Mouse (Mus musculus): ENCODE data around the gene Ankrd28.

GRCm38 (mm10) chr14:31697755-31698154 is 132.7 kb downstream of the Ankrd28 start:
- no peak for TF ChIP-seq CTCF (IDR thresholded peaks at IDR 0.05)
- no peak for TF ChIP-seq EP300 (IDR thresholded peaks at IDR 0.05; ENCODE audit: insufficient read depth, low read depth, low read length)

All from heart, adult 2 months (tissue).